Mouse (Mus musculus): Measurements from ENCODE around the gene Phf21a. TPM values are rescaled to one million over a fixed set of nuclear protein-coding genes. Genes with fewer than 3 reads are reported as not detected.
A peak's percentile ranks its signal among the peaks of the same experiment; 100 is the strongest.

Phf21a gene
- polyA plus RNA-seq, 1 experiment from 2014 or later = 30.6 TPM

DNA sequence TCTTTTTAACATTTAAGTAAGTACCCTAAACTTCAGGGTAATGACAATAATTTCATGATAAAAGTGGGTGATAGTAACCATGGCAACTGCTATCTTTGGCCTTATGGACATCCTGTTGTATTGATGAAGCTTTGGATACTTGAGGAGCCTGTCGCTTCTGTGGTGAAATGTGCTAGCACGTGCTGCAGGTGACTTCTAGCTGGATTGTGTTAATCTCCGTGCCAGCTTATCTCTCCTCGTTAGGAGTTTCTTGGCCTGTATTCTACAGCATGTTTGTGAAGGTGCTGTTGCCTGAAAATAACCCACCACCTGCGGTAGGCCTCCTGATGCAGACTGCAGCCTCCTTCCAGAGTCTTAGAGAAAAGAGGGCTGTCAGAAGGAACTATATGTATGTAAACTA lies 98.0 kb downstream of the Phf21a start:
- H3K27me3 ChIP-seq (replicated peaks; ENCODE audit: control insufficient read depth, insufficient read depth, low read length) = no peaks in the 10 kb centered on the region
- H3K9me3 ChIP-seq (ENCODE audit: control insufficient read depth, low read length) = no peaks in the 10 kb centered on the region
- H3K27ac ChIP-seq (ENCODE audit: low read depth, low read length) = no peak overlapping the region
- ATAC-seq = no peak
- no peak overlapping the region for H3K9ac ChIP-seq (ENCODE audit: low read depth, low read length)
- H3K4me2 ChIP-seq (ENCODE audit: low read length) = no peak overlapping the region
- no peaks in the 10 kb centered on the region for H3K36me3 ChIP-seq (ENCODE audit: control insufficient read depth, insufficient read depth, low read length)
- no peak overlapping the region for H3K4me3 ChIP-seq (ENCODE audit: low read length)
- H3K4me1 ChIP-seq (ENCODE audit: control insufficient read depth, insufficient read depth, low read depth, low read length) = peaks cover 20% of the 10 kb centered on the region
- 82% methylated on average over 5 of the region's 5 CpGs for WGBS

DNA sequence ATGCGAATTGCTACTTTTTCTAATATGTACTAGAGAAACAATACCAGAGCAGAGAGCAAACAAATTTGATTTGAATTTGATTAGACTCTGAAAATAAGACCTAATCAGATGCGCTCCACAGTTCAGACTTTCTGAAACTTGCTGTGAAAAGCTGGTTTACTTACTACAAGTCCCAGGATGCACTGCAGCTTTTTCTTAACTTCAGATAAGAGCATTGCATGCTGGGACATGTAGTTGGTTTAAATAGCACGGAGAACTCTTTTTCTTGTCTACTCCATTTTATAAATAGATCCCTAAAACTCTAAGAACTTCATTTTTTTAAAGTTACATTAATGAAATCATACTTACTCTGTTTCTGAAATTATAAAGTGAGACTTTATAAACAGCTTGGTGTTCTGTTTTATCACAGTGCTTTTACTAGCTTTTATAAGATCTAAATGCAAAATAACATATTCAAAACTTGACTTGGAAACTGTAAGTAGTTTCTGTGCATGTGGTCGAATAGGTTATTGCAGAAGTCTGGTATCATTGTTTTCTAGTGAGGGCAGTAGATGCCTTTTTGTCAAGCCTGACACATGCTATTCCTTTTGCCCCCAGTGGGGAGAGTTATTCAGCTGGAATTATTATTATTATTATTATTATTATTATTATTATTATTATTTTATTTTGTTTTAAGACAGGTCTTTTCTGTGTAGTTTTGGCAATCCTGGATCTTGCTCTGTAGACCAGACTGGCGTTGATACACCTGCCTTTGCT lies 99.1 kb downstream of the Phf21a start:
- Histone ChIP-seq H3K27me3 (replicated peaks; ENCODE audit: control insufficient read depth, insufficient read depth, low read length) (no peaks in the 10 kb centered on the region), H3K4me1 (ENCODE audit: control insufficient read depth, insufficient read depth, low read depth, low read length) (peaks cover 11% of the 10 kb centered on the region), H3K4me3 (ENCODE audit: low read length) (no peak overlapping the region), H3K9me3 (ENCODE audit: control insufficient read depth, low read length) (no peaks in the 10 kb centered on the region), H3K27ac (ENCODE audit: low read depth, low read length) (no peak overlapping the region), H3K4me2 (ENCODE audit: low read length) (no peak overlapping the region), H3K36me3 (ENCODE audit: control insufficient read depth, insufficient read depth, low read length) (no peaks in the 10 kb centered on the region), H3K9ac (ENCODE audit: low read depth, low read length) (no peak overlapping the region)
- peak; percentile 53; the same call in 1 of the 2 replicates for ATAC-seq
- WGBS = 76% methylated on average over 5 of the region's 5 CpGs

DNA sequence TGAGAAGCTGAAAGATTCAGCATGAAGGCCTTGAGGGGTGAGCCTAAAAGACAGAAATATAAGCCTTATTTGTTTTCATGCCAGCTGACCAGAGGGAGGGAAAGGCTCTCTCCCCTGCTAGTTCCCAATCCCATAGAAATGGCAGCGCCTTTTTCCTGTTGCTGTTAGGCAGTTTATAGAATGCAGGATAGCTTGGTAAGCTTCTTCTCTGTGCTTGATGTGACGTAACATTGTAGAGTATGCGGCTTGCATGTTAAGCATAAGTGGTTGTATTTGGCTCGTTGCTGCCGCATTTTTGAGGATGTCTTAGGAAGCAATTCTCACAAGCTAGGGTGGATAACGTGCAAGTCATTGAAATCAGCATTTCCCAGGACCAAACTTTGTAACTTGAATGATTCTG lies 105.2 kb downstream of the Phf21a start:
- WGBS = 47% methylated on average over 6 of the region's 6 CpGs
- H3K27ac ChIP-seq (ENCODE audit: low read depth, low read length) = peak overlapping the region; percentile 52; the same call in 1 of the 2 replicates
- no peak overlapping the region for H3K9ac ChIP-seq (ENCODE audit: low read depth, low read length)
- no peaks in the 10 kb centered on the region for H3K27me3 ChIP-seq (replicated peaks; ENCODE audit: control insufficient read depth, insufficient read depth, low read length)
- ATAC-seq = peak; percentile 58
- peak overlapping the region; percentile 16; the same call in 1 of the 2 replicates for H3K4me2 ChIP-seq (ENCODE audit: low read length)
- H3K36me3 ChIP-seq (ENCODE audit: control insufficient read depth, insufficient read depth, low read length) = no peaks in the 10 kb centered on the region
- no peak overlapping the region for H3K4me3 ChIP-seq (ENCODE audit: low read length)
- no peaks in the 10 kb centered on the region for H3K9me3 ChIP-seq (ENCODE audit: control insufficient read depth, low read length)
- H3K4me1 ChIP-seq (ENCODE audit: control insufficient read depth, insufficient read depth, low read depth, low read length) = peaks cover 7% of the 10 kb centered on the region

DNA sequence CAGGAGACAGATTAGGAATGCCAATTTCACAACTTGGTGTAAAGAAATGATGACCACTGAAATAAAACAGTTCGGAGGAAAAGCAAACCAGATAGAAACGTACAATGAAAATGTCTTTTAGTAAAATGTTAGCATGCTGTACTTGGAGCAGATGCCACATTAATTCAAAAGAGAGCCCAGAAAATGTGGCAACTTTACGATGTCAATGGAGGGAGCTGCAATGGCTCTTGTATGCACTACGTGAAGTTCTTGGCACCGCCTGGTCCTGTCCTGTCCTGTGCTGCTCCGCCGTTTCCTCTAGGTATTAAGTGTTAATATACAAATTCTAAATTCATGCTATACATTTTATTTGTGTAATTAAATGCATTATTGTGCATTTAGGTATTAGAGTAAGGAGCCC lies 105.8 kb downstream of the Phf21a start:
- H3K4me3 ChIP-seq (ENCODE audit: low read length) = no peak overlapping the region
- no peak for ATAC-seq
- no peaks in the 10 kb centered on the region for H3K36me3 ChIP-seq (ENCODE audit: control insufficient read depth, insufficient read depth, low read length)
- H3K27ac ChIP-seq (ENCODE audit: low read depth, low read length) = no peak overlapping the region
- peaks cover 7% of the 10 kb centered on the region for H3K4me1 ChIP-seq (ENCODE audit: control insufficient read depth, insufficient read depth, low read depth, low read length)
- no peaks in the 10 kb centered on the region for H3K27me3 ChIP-seq (replicated peaks; ENCODE audit: control insufficient read depth, insufficient read depth, low read length)
- no peaks in the 10 kb centered on the region for H3K9me3 ChIP-seq (ENCODE audit: control insufficient read depth, low read length)
- H3K4me2 ChIP-seq (ENCODE audit: low read length) = 0 out of 2 replicates have a peak overlapping the region, but pooled peaks have one; percentile 16
- H3K9ac ChIP-seq (ENCODE audit: low read depth, low read length) = no peak overlapping the region
- WGBS = 65% methylated on average over 7 of the region's 7 CpGs

DNA sequence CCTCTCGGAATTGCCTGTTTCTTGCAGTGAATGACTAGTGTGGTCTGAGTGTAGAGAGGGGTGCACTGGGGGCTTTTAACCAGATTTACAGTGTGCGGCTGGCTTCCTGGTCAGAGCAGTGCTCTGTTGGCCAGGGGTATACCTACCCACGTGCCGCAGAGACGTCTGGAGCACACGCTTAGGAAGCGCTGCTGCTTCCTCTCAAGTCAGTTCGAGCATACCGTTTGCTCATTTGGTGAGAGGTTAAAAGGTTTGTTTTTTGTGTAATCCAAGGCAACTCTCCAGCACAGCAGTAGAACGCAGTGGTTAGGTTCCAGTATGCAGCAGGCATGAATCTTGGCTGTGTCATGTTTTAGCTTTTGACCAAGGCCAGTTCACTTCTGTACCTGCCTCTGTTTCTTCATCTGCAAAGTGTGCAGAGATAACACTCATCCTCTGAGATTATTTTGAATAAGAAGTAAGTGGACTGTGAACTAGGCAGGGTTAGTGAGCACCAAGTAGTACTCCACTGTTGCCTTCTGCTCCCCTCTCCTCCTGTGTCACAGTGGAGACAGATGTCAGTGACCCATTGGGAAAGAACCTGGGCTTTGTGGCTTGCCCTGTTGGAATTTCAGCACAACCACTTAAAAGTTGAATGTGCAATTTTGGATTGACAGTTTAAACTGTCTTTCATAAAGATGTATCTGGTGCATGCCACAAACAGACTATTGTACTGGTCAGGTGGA lies 106.8 kb downstream of the Phf21a start:
- Histone ChIP-seq H3K27me3 (replicated peaks; ENCODE audit: control insufficient read depth, insufficient read depth, low read length) (no peaks in the 10 kb centered on the region), H3K4me1 (ENCODE audit: control insufficient read depth, insufficient read depth, low read depth, low read length) (peaks cover 7% of the 10 kb centered on the region), H3K36me3 (ENCODE audit: control insufficient read depth, insufficient read depth, low read length) (no peaks in the 10 kb centered on the region), H3K27ac (ENCODE audit: low read depth, low read length) (no peak overlapping the region), H3K4me2 (ENCODE audit: low read length) (no peak overlapping the region), H3K9me3 (ENCODE audit: control insufficient read depth, low read length) (no peaks in the 10 kb centered on the region), H3K9ac (ENCODE audit: low read depth, low read length) (no peak overlapping the region), H3K4me3 (ENCODE audit: low read length) (no peak overlapping the region)
- no peak for ATAC-seq
- 76% methylated on average over 10 of the region's 10 CpGs for WGBS

DNA sequence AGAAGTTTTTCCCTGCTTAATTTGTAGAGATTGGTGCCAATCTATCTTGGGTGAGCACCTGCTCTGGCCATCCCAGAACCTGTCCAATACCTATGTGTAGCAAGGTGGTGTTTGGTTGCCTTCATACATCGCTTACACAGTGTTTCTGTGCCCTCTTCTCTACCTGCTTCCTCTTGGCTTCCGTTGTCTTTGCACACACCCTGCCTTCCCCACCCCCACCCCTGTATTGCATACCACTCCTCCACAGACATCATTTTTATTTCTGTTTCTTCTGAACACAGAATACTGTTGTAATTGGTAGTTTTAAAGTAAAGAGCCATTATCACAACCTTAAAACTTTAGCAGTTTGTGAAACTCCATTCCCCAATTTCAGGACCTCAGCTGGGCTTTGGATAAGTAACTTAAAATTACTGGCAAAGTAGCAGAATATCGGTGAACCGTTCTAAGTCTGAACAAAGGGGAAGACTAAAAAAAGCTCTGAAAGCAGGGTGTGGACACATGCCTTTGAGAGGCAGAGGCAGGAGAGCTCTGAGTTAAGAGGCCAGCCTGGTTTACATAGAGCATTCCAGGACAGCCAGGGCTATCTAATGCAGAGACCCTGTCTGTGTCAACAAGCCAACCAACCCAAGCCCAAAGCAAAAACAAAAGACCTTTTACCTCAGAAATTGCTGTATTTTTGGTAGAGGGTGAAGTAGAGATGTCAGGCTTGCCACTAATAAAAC lies 109.6 kb downstream of the Phf21a start:
- Histone ChIP-seq H3K9me3 (ENCODE audit: control insufficient read depth, low read length) (no peaks in the 10 kb centered on the region), H3K4me2 (ENCODE audit: low read length) (no peak overlapping the region), H3K36me3 (ENCODE audit: control insufficient read depth, insufficient read depth, low read length) (no peaks in the 10 kb centered on the region), H3K27me3 (replicated peaks; ENCODE audit: control insufficient read depth, insufficient read depth, low read length) (no peaks in the 10 kb centered on the region), H3K27ac (ENCODE audit: low read depth, low read length) (no peak overlapping the region), H3K4me3 (ENCODE audit: low read length) (no peak overlapping the region), H3K4me1 (ENCODE audit: control insufficient read depth, insufficient read depth, low read depth, low read length) (peaks cover 7% of the 10 kb centered on the region), H3K9ac (ENCODE audit: low read depth, low read length) (no peak overlapping the region)
- ATAC-seq = no peak
- 74% methylated on average over 4 of the region's 4 CpGs for WGBS

DNA sequence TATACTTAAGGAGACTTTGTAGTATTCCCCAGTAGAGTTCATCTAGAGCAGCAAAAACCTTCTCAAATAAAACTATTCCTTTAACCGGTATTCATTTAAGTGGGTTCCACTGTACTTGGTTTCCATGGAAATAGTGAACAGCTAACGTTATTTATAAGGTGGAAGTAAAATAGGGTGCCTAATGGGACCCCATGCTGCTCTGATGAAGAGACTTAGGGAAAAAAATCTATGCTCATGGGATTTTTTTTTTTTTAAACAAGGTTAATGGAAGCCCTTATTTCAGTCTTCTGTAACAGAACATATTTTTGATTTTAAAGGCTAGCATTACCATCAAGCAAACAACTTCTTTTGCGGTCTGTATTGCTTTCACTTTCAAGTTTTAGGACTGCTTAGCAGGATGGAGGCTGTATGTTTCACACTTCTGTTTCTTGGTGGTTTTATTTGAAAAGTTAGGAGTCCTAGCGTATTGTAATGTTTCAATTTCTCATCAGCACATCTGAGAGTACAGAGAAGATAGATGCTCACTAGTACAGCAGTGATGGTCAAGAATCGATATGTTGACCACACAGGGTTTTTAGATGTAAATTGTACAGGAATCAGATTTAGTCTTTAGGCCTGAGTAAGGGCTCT lies 112.2 kb downstream of the Phf21a start:
- Histone ChIP-seq H3K36me3 (ENCODE audit: control insufficient read depth, insufficient read depth, low read length) (no peaks in the 10 kb centered on the region), H3K4me1 (ENCODE audit: control insufficient read depth, insufficient read depth, low read depth, low read length) (no peaks in the 10 kb centered on the region), H3K4me3 (ENCODE audit: low read length) (no peak overlapping the region), H3K27ac (ENCODE audit: low read depth, low read length) (no peak overlapping the region), H3K9ac (ENCODE audit: low read depth, low read length) (no peak overlapping the region), H3K9me3 (ENCODE audit: control insufficient read depth, low read length) (no peaks in the 10 kb centered on the region), H3K4me2 (ENCODE audit: low read length) (no peak overlapping the region), H3K27me3 (replicated peaks; ENCODE audit: control insufficient read depth, insufficient read depth, low read length) (no peaks in the 10 kb centered on the region)
- no peak for ATAC-seq
- WGBS = 65% methylated on average over 5 of the region's 5 CpGs

DNA sequence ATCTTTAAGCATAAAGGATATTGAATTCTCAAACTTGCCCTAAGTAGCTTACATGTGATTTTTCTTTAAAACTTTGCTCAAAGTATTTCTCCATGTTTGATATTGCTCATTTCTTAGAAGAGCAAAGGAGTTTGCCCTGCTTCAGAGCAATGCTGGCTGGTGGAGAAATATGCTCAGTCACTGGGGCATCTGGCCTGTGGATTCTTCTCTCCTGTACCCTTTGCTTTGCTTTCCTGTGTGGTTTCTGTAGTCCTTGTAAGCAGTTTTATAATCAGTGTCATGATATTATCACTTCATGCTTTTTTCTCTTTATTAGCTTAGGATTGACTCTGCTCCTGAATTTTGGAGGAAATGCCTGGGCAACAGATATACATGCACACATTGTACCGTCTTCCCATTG lies 117.5 kb downstream of the Phf21a start:
- no peaks in the 10 kb centered on the region for H3K27me3 ChIP-seq (replicated peaks; ENCODE audit: control insufficient read depth, insufficient read depth, low read length)
- H3K9ac ChIP-seq (ENCODE audit: low read depth, low read length) = no peak overlapping the region
- no peak overlapping the region for H3K4me3 ChIP-seq (ENCODE audit: low read length)
- H3K9me3 ChIP-seq (ENCODE audit: control insufficient read depth, low read length) = no peaks in the 10 kb centered on the region
- H3K36me3 ChIP-seq (ENCODE audit: control insufficient read depth, insufficient read depth, low read length) = no peaks in the 10 kb centered on the region
- no peak overlapping the region for H3K27ac ChIP-seq (ENCODE audit: low read depth, low read length)
- ATAC-seq = no peak
- no peak overlapping the region for H3K4me2 ChIP-seq (ENCODE audit: low read length)
- WGBS = 91% methylated on average over 1 of the region's 1 CpGs
- no peaks in the 10 kb centered on the region for H3K4me1 ChIP-seq (ENCODE audit: control insufficient read depth, insufficient read depth, low read depth, low read length)
